Mouse (Mus musculus) ES-Bruce4 (cell line): Measurements from ENCODE around the gene Klhl25. TPM values are rescaled to one million over a fixed set of nuclear protein-coding genes. Genes with fewer than 3 reads are reported as not detected.
"Not testable (repeated sequence)": the region's sequence is repeated elsewhere in the genome, so short reads cannot be mapped to it uniquely, and the experiment has no call there.

ENCODE experiments used
- H3K27ac ChIP-seq: 2 replicates; pipeline ENCODE4 v1.5.1; 2012; ENCODE audit warnings: low read length, inconsistent platforms; ENCODE audit not compliant: insufficient read depth
- H3K27me3 ChIP-seq: 2 replicates; pipeline ENCODE4 v1.6.1; 2012; ENCODE audit warnings: mild to moderate bottlenecking, low read length, inconsistent platforms; ENCODE audit not compliant: control insufficient read depth, poor library complexity, insufficient read depth, severe bottlenecking
- H3K36me3 ChIP-seq: 2 replicates; pipeline ENCODE4 v1.6.1; 2012; ENCODE audit warnings: inconsistent platforms, mild to moderate bottlenecking, low read length, moderate library complexity; ENCODE audit not compliant: control insufficient read depth, poor library complexity, insufficient read depth, severe bottlenecking
- H3K4me1 ChIP-seq: one replicate; pipeline ENCODE4 v1.8.1; 2011; ENCODE audit warnings: low read length; ENCODE audit not compliant: control insufficient read depth, insufficient read depth
- H3K4me3 ChIP-seq: 2 replicates; pipeline ENCODE4 v1.5.1; 2011; ENCODE audit warnings: low read depth, mild to moderate bottlenecking, low read length
- H3K9ac ChIP-seq: 2 replicates; pipeline ENCODE4 v1.6.1; 2012; ENCODE audit warnings: low read depth, mild to moderate bottlenecking, inconsistent platforms; ENCODE audit not compliant: poor library complexity, severe bottlenecking
- H3K9me3 ChIP-seq: replicated peaks from 2 replicates; pipeline ENCODE4 v1.6.1; 2012; ENCODE audit warnings: mild to moderate bottlenecking, low read length, inconsistent platforms; ENCODE audit not compliant: control insufficient read depth, poor library complexity, insufficient read depth, severe bottlenecking
- CTCF ChIP-seq: IDR thresholded peaks from one replicate; pipeline ENCODE4 v1.8.1; 2011; ENCODE audit warnings: low read depth, low read length
- EP300 ChIP-seq: IDR thresholded peaks from 2 replicates; pipeline ENCODE4 v1.6.1; 2011; ENCODE audit warnings: low read depth, low read length; ENCODE audit not compliant: insufficient read depth
- POLR2A ChIP-seq: IDR thresholded peaks from one replicate; pipeline ENCODE4 v1.8.1; 2011; ENCODE audit warnings: low read length; ENCODE audit not compliant: insufficient read depth
- polyA plus RNA-seq: library from polyadenylated mRNA; stranded (reverse); fragments of >200 nt; gene quantifications from 2 replicates; pipeline ENCODE4 v1.2.4, GENCODE M21; 2011; ENCODE audit warnings: low read depth; ENCODE audit not compliant: missing spikeins, insufficient read depth, insufficient read length

Klhl25 gene
- polyA plus RNA-seq, 1 experiment, result 10.9 TPM

- no peaks in the 10 kb centered on the region for H3K9me3 ChIP-seq
- no peak overlapping the region for H3K9ac ChIP-seq
- TF ChIP-seq EP300 (0 out of 2 replicates have a peak, but pooled peaks have one; percentile 12), CTCF (no peak), POLR2A (no peak)
- H3K4me3 ChIP-seq, result no peak overlapping the region
- no peaks in the 10 kb centered on the region for H3K4me1 ChIP-seq
- no peaks in the 10 kb centered on the region for H3K27me3 ChIP-seq
- no peak overlapping the region for H3K27ac ChIP-seq
- H3K36me3 ChIP-seq, result no peaks in the 10 kb centered on the region
Observed at GRCm38 (mm10) chr7:75827357-75827756, 20.8 kb upstream of the Klhl25 start.

GRCm38 (mm10) chr7:75827850-75828249, 20.3 kb upstream of the Klhl25 start:
- no peak for TF ChIP-seq POLR2A
- TF ChIP-seq EP300, result no peak
- TF ChIP-seq CTCF, result peak; percentile 52
- no peak overlapping the region for H3K27ac ChIP-seq
- H3K9ac ChIP-seq, result no peak overlapping the region

GRCm38 (mm10) chr7:75828536-75828935, 19.6 kb upstream of the Klhl25 start:
- Histone ChIP-seq H3K36me3 (no peaks in the 10 kb centered on the region), H3K27ac (no peak overlapping the region), H3K9ac (no peak overlapping the region), H3K4me3 (no peak overlapping the region), H3K27me3 (no peaks in the 10 kb centered on the region), H3K9me3 (no peaks in the 10 kb centered on the region), H3K4me1 (no peaks in the 10 kb centered on the region)
- TF ChIP-seq CTCF (no peak), EP300 (no peak), POLR2A (no peak)

More at GRCm38 (mm10) chr7:75827850-75828249, 20.3 kb upstream of the Klhl25 start:
- Histone ChIP-seq H3K27me3 (no peaks in the 10 kb centered on the region), H3K36me3 (no peaks in the 10 kb centered on the region), H3K4me3 (no peak overlapping the region), H3K4me1 (no peaks in the 10 kb centered on the region), H3K9me3 (no peaks in the 10 kb centered on the region)

- Histone ChIP-seq H3K27ac (no peak overlapping the region), H3K9me3 (no peaks in the 10 kb centered on the region), H3K4me1 (no peaks in the 10 kb centered on the region), H3K36me3 (no peaks in the 10 kb centered on the region), H3K9ac (no peak overlapping the region), H3K4me3 (no peak overlapping the region), H3K27me3 (no peaks in the 10 kb centered on the region)
- TF ChIP-seq CTCF (no peak), EP300 (no peak), POLR2A (no peak)
Observed at GRCm38 (mm10) chr7:75830251-75831060, 17.7 kb upstream of the Klhl25 start.

- not testable (repeated sequence) for H3K4me1 ChIP-seq, H3K4me3 ChIP-seq, H3K36me3 ChIP-seq, H3K9me3 ChIP-seq, H3K27ac ChIP-seq, H3K27me3 ChIP-seq, H3K9ac ChIP-seq
Observed at GRCm38 (mm10) chr7:75833960-75834359, 14.2 kb upstream of the Klhl25 start.

- H3K4me1 ChIP-seq, H3K27me3 ChIP-seq, H3K9me3 ChIP-seq, H3K27ac ChIP-seq, H3K9ac ChIP-seq, H3K4me3 ChIP-seq, H3K36me3 ChIP-seq: not testable (repeated sequence)
Observed at GRCm38 (mm10) chr7:75834932-75835631, 13.0 kb upstream of the Klhl25 start.
